Mouse (Mus musculus): ENCODE measurements around the gene Hnf4a. TPM values are rescaled to one million over a fixed set of nuclear protein-coding genes. Genes with fewer than 3 reads are reported as not detected.

The Hnf4a gene
- total and polyA plus RNA-seq, 3 experiments: not detected

GRCm38 (mm10) chr2:163491351-163491750 is 15.3 kb upstream of the Hnf4a start:
- Histone ChIP-seq H3K36me3 (replicated peaks in 1 of 2; ENCODE audit: control insufficient read depth in 1 of 2, insufficient read depth in 1 of 2, low read length in 1 of 2) (no peaks in the 10 kb centered on the region), H3K4me3 (replicated peaks in 1 of 3; ENCODE audit: low read depth in 2 of 3, low read length in 2 of 3, poor library complexity in 1 of 3) (no peak overlapping the region), H3K9me3 (replicated peaks; ENCODE audit: low read length) (no peaks in the 10 kb centered on the region), H3K9ac (ENCODE audit: insufficient read depth, low read depth) (no peak overlapping the region), H3K27ac (ENCODE audit: insufficient read depth, low read depth) (no peak overlapping the region), H3K79me2 (replicated peaks; ENCODE audit: control insufficient read depth, extremely low read depth, insufficient read depth, poor library complexity, severe bottlenecking) (no peaks in the 10 kb centered on the region), H3K4me1 (ENCODE audit: control insufficient read depth in 1 of 2, insufficient read depth in 2 of 2) (peaks cover 0 to 3% of the 10 kb centered on the region in 2 experiments; a peak in 1 of 4 replicates), H3K27me3 (replicated peaks) (peaks cover 94% of the 10 kb centered on the region), H3K4me2 (ENCODE audit: insufficient read depth, low read depth, poor library complexity, severe bottlenecking) (no peak overlapping the region)
- in situ Hi-C loops (cut with MboI; ENCODE audit: low pct_ligation_motif_present, low pct_unique_long_range_greater_than_20kb, low sequenced_read_pairs) (no loop called here), dilution Hi-C loops (cut with MboI; ENCODE audit: extremely low pct_ligation_motif_present, extremely low pct_unique_long_range_greater_than_20kb, low sequenced_read_pairs) (no loop called here)
- TF ChIP-seq POLR2A (IDR thresholded peaks at IDR 0.05; ENCODE audit: low read depth, low read length): no peak
- no peak for TF ChIP-seq MAZ (IDR thresholded peaks at IDR 0.05; ENCODE audit: low read depth, low read length)
- no peak for DNase-seq (ENCODE audit: extremely low read depth)

GRCm38 (mm10) chr2:163492018-163492417 is 14.6 kb upstream of the Hnf4a start, which contains the start of gene R3hdml:
TSS of gene R3hdml (plus strand) at chr2:163492318.
- no peak within 1 kb of the TSS for H3K4me2 ChIP-seq (ENCODE audit: insufficient read depth, low read depth, poor library complexity, severe bottlenecking)
- DNase-seq (ENCODE audit: extremely low read depth): no peak
- no peaks in the 10 kb centered on the region for H3K79me2 ChIP-seq (replicated peaks; ENCODE audit: control insufficient read depth, extremely low read depth, insufficient read depth, poor library complexity, severe bottlenecking)
- no peak within 1 kb of the TSS for H3K27ac ChIP-seq (ENCODE audit: insufficient read depth, low read depth)
- no peak within 1 kb of the TSS for H3K9ac ChIP-seq (ENCODE audit: insufficient read depth, low read depth)
- dilution Hi-C loops (cut with MboI; ENCODE audit: extremely low pct_ligation_motif_present, extremely low pct_unique_long_range_greater_than_20kb, low sequenced_read_pairs) (no loop called here), in situ Hi-C loops (cut with MboI; ENCODE audit: low pct_ligation_motif_present, low pct_unique_long_range_greater_than_20kb, low sequenced_read_pairs) (no loop called here)
- no peak within 1 kb of the TSS for H3K4me3 ChIP-seq (replicated peaks in 1 of 3; ENCODE audit: low read depth in 2 of 3, low read length in 2 of 3, poor library complexity in 1 of 3)
- peaks cover 0 to 3% of the 10 kb centered on the region in 2 experiments; a peak in 1 of 4 replicates for H3K4me1 ChIP-seq (ENCODE audit: control insufficient read depth in 1 of 2, insufficient read depth in 2 of 2)
- no peaks in the 10 kb centered on the region for H3K9me3 ChIP-seq (replicated peaks; ENCODE audit: low read length)
- H3K36me3 ChIP-seq (replicated peaks in 1 of 2; ENCODE audit: control insufficient read depth in 1 of 2, insufficient read depth in 1 of 2, low read length in 1 of 2): no peaks in the 10 kb centered on the region
- H3K27me3 ChIP-seq (replicated peaks): peaks cover 94% of the 10 kb centered on the region
- TF ChIP-seq POLR2AphosphoS2 (IDR thresholded peaks at IDR 0.05; ENCODE audit: low read depth, low read length) (no peak), JUN (IDR thresholded peaks at IDR 0.05; ENCODE audit: insufficient read depth, low read depth, low read length) (no peak)

DNA sequence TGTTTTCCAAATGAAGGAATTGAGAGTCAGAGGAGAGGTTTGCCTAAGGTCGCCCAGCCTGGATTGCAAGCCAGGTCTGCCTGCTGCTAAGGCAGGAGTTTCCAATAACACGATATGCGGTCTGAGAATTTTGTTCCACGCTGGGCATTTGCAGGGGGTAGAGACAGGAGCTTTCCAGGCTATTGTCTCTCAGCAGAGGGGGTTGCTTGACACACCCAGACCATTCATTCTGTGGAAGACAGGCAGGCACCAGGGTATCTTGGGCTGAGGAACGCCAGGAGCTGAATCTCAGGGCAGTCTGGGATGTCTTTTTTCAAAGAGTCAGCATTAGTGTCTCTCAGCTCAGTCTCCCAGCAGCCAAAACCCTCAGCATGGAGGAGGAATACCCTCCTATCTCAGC is 13.6 kb upstream of the Hnf4a start:
- Histone ChIP-seq H3K9me3 (replicated peaks; ENCODE audit: low read length) (peaks cover 3% of the 10 kb centered on the region), H3K4me2 (ENCODE audit: insufficient read depth, low read depth, poor library complexity, severe bottlenecking) (no peak overlapping the region), H3K4me1 (ENCODE audit: control insufficient read depth in 1 of 2, insufficient read depth in 2 of 2) (peaks cover 0 to 3% of the 10 kb centered on the region in 2 experiments; a peak in 1 of 4 replicates), H3K79me2 (replicated peaks; ENCODE audit: control insufficient read depth, extremely low read depth, insufficient read depth, poor library complexity, severe bottlenecking) (no peaks in the 10 kb centered on the region), H3K36me3 (replicated peaks in 1 of 2; ENCODE audit: control insufficient read depth in 1 of 2, insufficient read depth in 1 of 2, low read length in 1 of 2) (no peaks in the 10 kb centered on the region), H3K27ac (ENCODE audit: insufficient read depth, low read depth) (no peak overlapping the region), H3K4me3 (replicated peaks in 1 of 3; ENCODE audit: low read depth in 2 of 3, low read length in 2 of 3, poor library complexity in 1 of 3) (no peak overlapping the region), H3K9ac (ENCODE audit: insufficient read depth, low read depth) (no peak overlapping the region), H3K27me3 (replicated peaks) (peaks cover 91% of the 10 kb centered on the region)
- TF ChIP-seq MAX (IDR thresholded peaks at IDR 0.05; ENCODE audit: low read length): no peak
- no peak for TF ChIP-seq JUN (IDR thresholded peaks at IDR 0.05; ENCODE audit: insufficient read depth, low read depth, low read length)
- no peak for TF ChIP-seq USF2 (conservative IDR thresholded peaks at IDR 0.05; ENCODE audit: low read depth, low read length)
- TF ChIP-seq ELF1 (IDR thresholded peaks at IDR 0.05; ENCODE audit: low read depth, low read length): no peak
- no peak for TF ChIP-seq ZC3H11A (IDR thresholded peaks at IDR 0.05; ENCODE audit: low read depth, low read length)
- TF ChIP-seq RCOR1 (conservative IDR thresholded peaks at IDR 0.05; ENCODE audit: low read depth, low read length): no peak
- TF ChIP-seq JUND (conservative IDR thresholded peaks at IDR 0.05; ENCODE audit: low read depth, low read length): no peak
- no peak for TF ChIP-seq E2F4 (IDR thresholded peaks at IDR 0.05; ENCODE audit: insufficient replicate concordance, low read depth, low read length)
- TF ChIP-seq UBTF (IDR thresholded peaks at IDR 0.05; ENCODE audit: low read depth, low read length): no peak
- no peak for TF ChIP-seq MEF2A (IDR thresholded peaks at IDR 0.05; ENCODE audit: borderline replicate concordance, low read depth, low read length)
- TF ChIP-seq EP300 (IDR thresholded peaks at IDR 0.05; ENCODE audit: low read length): no peak
- TF ChIP-seq MAFK (IDR thresholded peaks at IDR 0.05; ENCODE audit: insufficient replicate concordance, low read length): no peak
- no peak for TF ChIP-seq ZNF384 (IDR thresholded peaks at IDR 0.05; ENCODE audit: low read depth, low read length)
- no peak for TF ChIP-seq CHD1 (IDR thresholded peaks at IDR 0.05; ENCODE audit: low read depth, low read length)
- no peak for TF ChIP-seq GABPA (IDR thresholded peaks at IDR 0.05; ENCODE audit: insufficient replicate concordance, low read depth, low read length)
- TF ChIP-seq KAT2A (IDR thresholded peaks at IDR 0.05; ENCODE audit: insufficient replicate concordance, low read length): no peak
- no peak for TF ChIP-seq IRF4 (IDR thresholded peaks at IDR 0.05; ENCODE audit: low read depth, low read length)
- TF ChIP-seq TCF12 (IDR thresholded peaks at IDR 0.05; ENCODE audit: low read depth, low read length): no peak
- TF ChIP-seq ETS1 (conservative IDR thresholded peaks at IDR 0.05; ENCODE audit: low read depth, low read length): no peak
- dilution Hi-C loops (cut with MboI; ENCODE audit: extremely low pct_ligation_motif_present, extremely low pct_unique_long_range_greater_than_20kb, low sequenced_read_pairs) (no loop called here), in situ Hi-C loops (cut with MboI; ENCODE audit: low pct_ligation_motif_present, low pct_unique_long_range_greater_than_20kb, low sequenced_read_pairs) (no loop called here)
- no peak for DNase-seq (ENCODE audit: extremely low read depth)
